Mouse (Mus musculus) skeletal muscle tissue, adult 2 months (tissue): ENCODE measurements around the gene Gtf2ird1.

Source experiments
- DNase-seq: peaks from one replicate; pipeline ENCODE4 v3.0.0-alpha.2; 2012; ENCODE audit warnings: low read depth, low spot score

Gtf2ird1 gene

GRCm38 (mm10) chr5:134314068-134314674 lies 142.3 kb downstream of the Gtf2ird1 start:
- DNase-seq = peak; percentile 47

DNA sequence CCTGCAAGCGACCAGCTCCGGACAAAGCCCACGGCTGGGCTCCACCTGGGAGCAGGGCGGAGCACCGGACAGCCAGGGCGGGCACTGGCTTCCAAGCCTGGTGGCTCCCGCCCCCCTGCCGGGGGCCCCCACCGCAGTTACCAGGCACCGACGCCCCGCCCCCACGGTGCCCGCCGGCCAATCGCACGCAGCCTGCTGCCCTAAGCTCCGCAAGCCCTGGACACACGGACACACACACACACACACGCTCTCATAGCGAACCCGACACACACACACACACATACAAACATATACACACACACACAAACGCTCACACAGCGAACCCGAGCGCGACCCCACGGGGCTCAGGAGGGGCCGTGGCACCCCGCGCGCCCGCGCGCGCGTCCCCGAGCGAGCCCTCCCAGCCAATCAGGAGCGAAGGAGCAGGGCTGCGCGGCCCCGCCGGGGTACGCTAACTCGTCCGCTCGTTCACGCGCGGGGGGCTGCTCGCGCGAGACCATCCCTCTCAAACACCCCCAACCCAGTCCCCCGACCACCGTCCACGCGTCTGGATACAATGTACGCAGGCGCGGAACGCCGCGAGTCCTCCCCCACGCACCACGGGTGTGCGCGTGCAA lies 143.0 kb downstream of the Gtf2ird1 start:
- DNase-seq = peak; percentile 95

- no peak for DNase-seq
Observed at GRCm38 (mm10) chr5:134312691-134313450, 143.6 kb downstream of the Gtf2ird1 start.

DNA sequence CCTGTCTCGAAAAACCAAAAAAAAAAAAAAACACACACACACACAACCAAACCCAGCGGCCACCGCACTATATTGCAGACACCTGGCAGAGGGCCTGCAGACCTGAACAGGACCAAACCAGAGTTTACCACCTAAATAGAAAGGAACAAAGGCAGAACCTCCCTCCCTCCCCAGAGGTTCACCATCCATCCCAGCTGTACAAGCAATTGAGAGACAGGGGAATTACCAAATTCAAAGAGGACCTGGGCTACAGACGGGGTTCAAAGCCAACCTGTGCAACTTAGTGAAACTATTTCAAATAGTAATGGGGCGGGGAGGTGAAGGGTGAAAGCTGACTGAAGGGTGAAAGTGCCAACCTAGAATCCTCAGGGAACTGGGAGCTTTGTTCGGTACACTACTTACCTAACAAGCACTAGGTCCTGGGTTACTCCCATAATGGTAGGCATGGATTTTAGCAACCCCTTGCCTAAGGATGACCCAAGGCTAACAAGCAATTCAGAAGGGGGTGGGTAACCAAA lies 144.6 kb downstream of the Gtf2ird1 start:
- no peak for DNase-seq

- no peak for DNase-seq
Observed at GRCm38 (mm10) chr5:134310201-134310600, 146.3 kb downstream of the Gtf2ird1 start.

DNA sequence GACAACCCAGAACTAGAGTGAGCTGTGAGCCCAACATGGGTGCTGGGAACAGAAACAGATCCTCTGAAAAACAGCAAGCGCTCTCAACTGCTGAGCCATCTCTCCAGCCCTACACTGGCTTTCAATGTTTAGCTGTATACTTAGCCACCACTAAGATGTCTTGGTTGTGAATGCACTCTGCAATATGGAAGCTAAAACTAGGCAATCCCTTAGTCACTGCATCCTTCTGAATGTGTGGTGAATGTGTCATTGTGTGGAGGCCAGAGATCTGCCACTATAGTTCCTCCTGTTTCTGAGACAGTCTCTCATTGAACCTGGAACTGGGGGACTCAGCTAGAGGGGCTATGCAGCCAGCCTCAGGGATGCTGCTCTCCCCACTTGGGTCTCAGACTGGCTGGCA lies 147.2 kb downstream of the Gtf2ird1 start:
- DNase-seq = no peak
